In the genomic region with DNA sequence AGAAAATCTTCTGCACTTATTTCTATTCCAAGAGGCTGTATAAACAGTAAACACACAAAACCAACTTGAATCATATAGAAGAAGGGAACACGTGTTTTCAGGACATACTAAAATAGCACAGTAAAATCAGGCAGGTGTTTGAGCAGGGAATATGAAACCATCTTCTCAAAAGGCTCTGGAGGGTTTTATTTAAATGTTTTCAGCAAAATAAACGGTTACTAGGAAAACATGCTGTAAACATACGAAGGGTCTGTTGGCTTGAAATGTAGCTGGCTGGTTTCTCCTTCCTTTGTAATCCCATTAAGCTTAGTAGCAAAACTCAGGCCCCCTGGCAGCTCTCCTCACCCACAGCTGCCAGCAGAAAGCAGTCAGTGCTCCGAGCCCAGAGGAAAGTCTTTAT, we compare ENCODE assay signal across 19 mouse cellular contexts. TPM values are rescaled to one million over a fixed set of nuclear protein-coding genes. Genes with fewer than 3 reads are reported as not detected.
"Had no signal": no experiment of that assay in that cellular context is flagged by ENCODE, and none has a peak within 500 bp of the region (broad histone marks: within the 10 kb centered on the region; RNA-seq: fewer than 3 reads in every experiment).

No protein-coding gene starts in this region.

- H3K27me3 ChIP-seq: kidney, embryonic 15.5 days; limb, embryonic 15.5 days; liver, embryonic 12.5 days; neural tube, embryonic 15.5 days had no signal

- H3K9me3 ChIP-seq: kidney, embryonic 15.5 days; limb, embryonic 15.5 days; liver, embryonic 12.5 days; midbrain, embryonic 10.5 days; neural tube, embryonic 15.5 days had no signal

- H3K4me3 ChIP-seq: kidney, embryonic 15.5 days; limb, embryonic 15.5 days; liver, embryonic 12.5 days; midbrain, embryonic 10.5 days; myocyte; neural tube, embryonic 15.5 days had no signal

- DNase-seq: kidney, adult 2 months; kidney, postnatal 14 days; left cerebral cortex, postnatal 4 days; lung, postnatal 10 days; lung, postnatal 4 days; thymus, postnatal 36 days had no signal

- H3K9ac ChIP-seq: kidney, embryonic 15.5 days; limb, embryonic 15.5 days; liver, embryonic 12.5 days; lung, embryonic 14.5 days; neural tube, embryonic 15.5 days had no signal

- H3K27ac ChIP-seq: limb, embryonic 15.5 days; liver, embryonic 12.5 days; midbrain, embryonic 10.5 days; neural tube, embryonic 15.5 days had no signal

- H3K4me1 ChIP-seq: neural tube, embryonic 15.5 days had no signal

- H3K36me3 ChIP-seq: kidney, embryonic 15.5 days; limb, embryonic 15.5 days; liver, embryonic 12.5 days; midbrain, embryonic 10.5 days; neural tube, embryonic 15.5 days had no signal

- ATAC-seq: liver, embryonic 12.5 days had no signal

- H3K4me2 ChIP-seq: kidney, embryonic 15.5 days; limb, embryonic 15.5 days; liver, embryonic 12.5 days; lung, embryonic 14.5 days; neural tube, embryonic 15.5 days had no signal

RNA-seq across cellular contexts. Expression of a gene that starts 6.6 kb away (rescaled TPM):
- total RNA-seq: megakaryocyte, adult 5-6 weeks had no signal

RNA-seq across cellular contexts. Expression of a gene that starts 9.0 kb away (rescaled TPM):
- total RNA-seq: left cerebral cortex, postnatal 10 days; left cerebral cortex, postnatal 4 days; megakaryocyte, adult 5-6 weeks had no signal
- polyA plus RNA-seq: kidney, adult 2 months; kidney, embryonic 15.5 days; liver, embryonic 12.5 days; liver, embryonic 16.5 days; lung, embryonic 14.5 days; midbrain, embryonic 10.5 days; neural tube, embryonic 11.5 days; stomach, embryonic 14.5 days; thymus, postnatal 0 days had no signal
